Comparison of ENCODE assay signal across 16 mouse cellular contexts in the genomic region with DNA sequence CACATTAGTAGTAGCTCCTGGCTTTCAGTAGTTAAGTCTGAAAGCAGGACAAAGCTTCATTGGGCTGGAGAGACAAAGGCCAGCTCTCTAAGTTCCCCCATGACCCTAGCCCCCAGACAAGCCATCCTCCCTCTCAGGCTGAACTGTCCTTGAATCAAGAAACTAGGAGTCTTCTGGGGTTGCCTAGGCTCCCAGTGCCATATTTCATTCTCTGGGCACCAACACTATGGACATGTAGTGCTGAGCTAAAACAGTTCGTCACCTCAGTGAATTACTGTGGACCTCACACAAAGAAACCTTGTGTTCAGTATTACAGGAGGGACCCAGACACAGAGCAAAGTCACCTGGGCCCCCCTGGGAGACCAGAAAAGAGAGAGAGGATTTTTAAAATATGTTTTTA.
DNase-seq lines count a peak whose midpoint lies in the region; ATAC-seq lines count a peak whose summit lies in the region.
"Had no signal": no experiment of that assay in that cellular context is flagged by ENCODE, and none has a peak within 500 bp of the region (broad histone marks: within the 10 kb centered on the region; RNA-seq: fewer than 3 reads in every experiment).

No protein-coding gene starts in this region.

- no peak overlapping the region for H3K9ac ChIP-seq in intestine, embryonic 14.5 days (ENCODE audit: low read length)
- H3K9ac ChIP-seq in intestine, embryonic 16.5 days (ENCODE audit: low read depth, low read length) = no peak overlapping the region
- H3K9ac ChIP-seq in neural tube, embryonic 12.5 days = no peak overlapping the region
- H3K9ac ChIP-seq: forebrain, embryonic 13.5 days; forebrain, postnatal 0 days; heart, embryonic 13.5 days; hindbrain, embryonic 15.5 days had no signal

- no peak overlapping the region for H3K4me3 ChIP-seq in intestine, embryonic 14.5 days (ENCODE audit: low read depth, low read length)
- no peak overlapping the region for H3K4me3 ChIP-seq in intestine, embryonic 16.5 days (ENCODE audit: low read length)
- H3K4me3 ChIP-seq in neural tube, embryonic 12.5 days = no peak overlapping the region
- H3K4me3 ChIP-seq: embryonic facial prominence, embryonic 10.5 days; forebrain, embryonic 13.5 days; heart, embryonic 13.5 days; hindbrain, embryonic 15.5 days had no signal

- WGBS in intestine, embryonic 14.5 days = 56% methylated on average over 1 of the region's 1 CpGs
- 59% methylated on average over 1 of the region's 1 CpGs for WGBS in intestine, embryonic 16.5 days
- WGBS in neural tube, embryonic 12.5 days = 11% methylated on average over 1 of the region's 1 CpGs

- no peaks in the 10 kb centered on the region for H3K9me3 ChIP-seq in intestine, embryonic 14.5 days (ENCODE audit: control insufficient read depth, low read length)
- no peaks in the 10 kb centered on the region for H3K9me3 ChIP-seq in intestine, embryonic 16.5 days (ENCODE audit: control insufficient read depth, low read length)
- H3K9me3 ChIP-seq in neural tube, embryonic 12.5 days = no peaks in the 10 kb centered on the region
- H3K9me3 ChIP-seq: embryonic facial prominence, embryonic 10.5 days; forebrain, embryonic 13.5 days; heart, embryonic 13.5 days; hindbrain, embryonic 15.5 days had no signal

- H3K27ac ChIP-seq in intestine, embryonic 14.5 days (ENCODE audit: low read depth) = no peak overlapping the region
- H3K27ac ChIP-seq in intestine, embryonic 16.5 days (ENCODE audit: low read length) = no peak overlapping the region
- no peak overlapping the region for H3K27ac ChIP-seq in neural tube, embryonic 12.5 days
- H3K27ac ChIP-seq: embryonic facial prominence, embryonic 10.5 days; heart, embryonic 13.5 days; hindbrain, embryonic 15.5 days had no signal

- ATAC-seq in intestine, embryonic 14.5 days (replicated peaks; ENCODE audit: low FRiP score, low TSS enrichment, low read depth) = no peak
- no peak for ATAC-seq in intestine, embryonic 16.5 days
- peak; percentile 73 for ATAC-seq in neural tube, embryonic 12.5 days (ENCODE audit: low FRiP score, low read depth)
- ATAC-seq: forebrain, embryonic 13.5 days; forebrain, postnatal 0 days had no signal

- DNase-seq in intestine, embryonic 14.5 days (ENCODE audit: low spot score) = peak; percentile 23
- peak; percentile 23 for DNase-seq in embryo, embryonic 11 days
- DNase-seq in thymus, postnatal 4 days = no peak
- no peak for DNase-seq in ovary, postnatal 10 days (ENCODE audit: low spot score)
- DNase-seq: adrenal gland, adult 2 months; adrenal gland, postnatal 25 days; cerebellum, adult 18-20 months; cerebellum, adult 9-11 months; forebrain, postnatal 0 days; gastrocnemius, postnatal 14 days had no signal

- H3K4me1 ChIP-seq in intestine, embryonic 14.5 days (replicated peaks; ENCODE audit: control insufficient read depth, insufficient read depth, low read length) = no peaks in the 10 kb centered on the region
- H3K4me1 ChIP-seq in intestine, embryonic 16.5 days (ENCODE audit: control insufficient read depth, insufficient read depth, low read length) = no peaks in the 10 kb centered on the region
- H3K4me1 ChIP-seq in neural tube, embryonic 12.5 days = peaks cover 8% of the 10 kb centered on the region; the same call in 1 of the 2 replicates
- H3K4me1 ChIP-seq: embryonic facial prominence, embryonic 10.5 days; forebrain, embryonic 13.5 days; heart, embryonic 13.5 days; hindbrain, embryonic 15.5 days had no signal

- H3K4me2 ChIP-seq in intestine, embryonic 14.5 days (ENCODE audit: low read length) = no peak overlapping the region
- no peak overlapping the region for H3K4me2 ChIP-seq in intestine, embryonic 16.5 days (ENCODE audit: low read depth, low read length)
- H3K4me2 ChIP-seq in neural tube, embryonic 12.5 days (replicated peaks) = no peak overlapping the region
- H3K4me2 ChIP-seq: forebrain, embryonic 13.5 days; heart, embryonic 13.5 days; hindbrain, embryonic 15.5 days had no signal

- no peaks in the 10 kb centered on the region for H3K27me3 ChIP-seq in intestine, embryonic 14.5 days (replicated peaks; ENCODE audit: control insufficient read depth, insufficient read depth, low read length)
- no peaks in the 10 kb centered on the region for H3K27me3 ChIP-seq in intestine, embryonic 16.5 days (replicated peaks; ENCODE audit: control insufficient read depth, insufficient read depth, low read length)
- H3K27me3 ChIP-seq in neural tube, embryonic 12.5 days (replicated peaks) = 0 out of 2 replicates have a peak, but pooled peaks cover 5% of the 10 kb centered on the region
- H3K27me3 ChIP-seq: forebrain, embryonic 13.5 days; heart, embryonic 13.5 days; hindbrain, embryonic 15.5 days had no signal

- H3K36me3 ChIP-seq in intestine, embryonic 14.5 days (ENCODE audit: control insufficient read depth, insufficient read depth, low read length) = no peaks in the 10 kb centered on the region
- no peaks in the 10 kb centered on the region for H3K36me3 ChIP-seq in intestine, embryonic 16.5 days (ENCODE audit: control insufficient read depth, insufficient read depth, low read length)
- H3K36me3 ChIP-seq in neural tube, embryonic 12.5 days = no peaks in the 10 kb centered on the region
- H3K36me3 ChIP-seq: embryonic facial prominence, embryonic 10.5 days; heart, embryonic 13.5 days; hindbrain, embryonic 15.5 days had no signal

Comparison
In these comparisons a context has a peak if more than half of its experiments do, and no peak if none do; other contexts are left out.
1. DNase-seq: peak in intestine, embryonic 14.5 days (single experiment) and embryo, embryonic 11 days (single experiment); none in thymus, postnatal 4 days (single experiment) and ovary, postnatal 10 days (single experiment).